Mouse (Mus musculus) embryonic facial prominence, embryonic 12.5 days (tissue): ENCODE data around the gene Intu. TPM values are rescaled to one million over a fixed set of nuclear protein-coding genes. Genes with fewer than 3 reads are reported as not detected.
A peak's percentile ranks its signal among the peaks of the same experiment; 100 is the strongest.

Source experiments
- ATAC-seq: fragments of 200-750 bp; cut with Nextera tagmentation; 2 replicates; pipeline ENCODE4 v1.8.0; 2017; ENCODE audit not compliant: insufficient number of reproducible peaks, insufficient read depth, low FRiP score, low TSS enrichment
- H3K27ac ChIP-seq: fragments of 300-500 bp; sonication (generic); 2 replicates; pipeline ENCODE4 v1.5.1; 2016; ENCODE audit warnings: mild to moderate bottlenecking
- H3K27me3 ChIP-seq: fragments of 300-500 bp; sonication (generic); 2 replicates; pipeline ENCODE4 v1.6.1; 2016; ENCODE audit warnings: mild to moderate bottlenecking, moderate library complexity
- H3K36me3 ChIP-seq: fragments of 300-500 bp; sonication (generic); 2 replicates; pipeline ENCODE4 v1.6.1; 2016; ENCODE audit warnings: mild to moderate bottlenecking
- H3K4me1 ChIP-seq: fragments of 300-500 bp; sonication (generic); 2 replicates; pipeline ENCODE4 v1.6.1; 2016
- H3K4me2 ChIP-seq: fragments of 300-500 bp; sonication (generic); replicated peaks from 2 replicates; pipeline ENCODE4 v1.6.1; 2016; ENCODE audit warnings: mild to moderate bottlenecking, moderate library complexity
- H3K4me3 ChIP-seq: fragments of 300-500 bp; sonication (generic); 2 replicates; pipeline ENCODE4 v1.5.1; 2016; ENCODE audit warnings: mild to moderate bottlenecking
- H3K9ac ChIP-seq: fragments of 300-500 bp; sonication (generic); 2 replicates; pipeline ENCODE4 v1.6.1; 2016; ENCODE audit warnings: mild to moderate bottlenecking, moderate library complexity
- H3K9me3 ChIP-seq: fragments of 300-500 bp; sonication (generic); 2 replicates; pipeline ENCODE4 v1.6.1; 2016; ENCODE audit warnings: mild to moderate bottlenecking, moderate library complexity
- WGBS: fragments of 180-500 bp; shearing (Covaris S2); methylation state at CpG from one replicate; pipeline ENCODE4 v1.1.7; 2016; 5-methylcytosine and 5-hydroxymethylcytosine counted together
- polyA plus RNA-seq: library from polyadenylated mRNA; unstranded; fragments of >200 nt; fragmentation: Nextera tagmentation; extraction: Ambion mirVana; gene quantifications from 2 replicates; pipeline ENCODE4 v1.2.1, GENCODE M21; 2016

Gene Intu
- polyA plus RNA-seq, result 3.9 and 4.1 TPM in 2 replicates

DNA sequence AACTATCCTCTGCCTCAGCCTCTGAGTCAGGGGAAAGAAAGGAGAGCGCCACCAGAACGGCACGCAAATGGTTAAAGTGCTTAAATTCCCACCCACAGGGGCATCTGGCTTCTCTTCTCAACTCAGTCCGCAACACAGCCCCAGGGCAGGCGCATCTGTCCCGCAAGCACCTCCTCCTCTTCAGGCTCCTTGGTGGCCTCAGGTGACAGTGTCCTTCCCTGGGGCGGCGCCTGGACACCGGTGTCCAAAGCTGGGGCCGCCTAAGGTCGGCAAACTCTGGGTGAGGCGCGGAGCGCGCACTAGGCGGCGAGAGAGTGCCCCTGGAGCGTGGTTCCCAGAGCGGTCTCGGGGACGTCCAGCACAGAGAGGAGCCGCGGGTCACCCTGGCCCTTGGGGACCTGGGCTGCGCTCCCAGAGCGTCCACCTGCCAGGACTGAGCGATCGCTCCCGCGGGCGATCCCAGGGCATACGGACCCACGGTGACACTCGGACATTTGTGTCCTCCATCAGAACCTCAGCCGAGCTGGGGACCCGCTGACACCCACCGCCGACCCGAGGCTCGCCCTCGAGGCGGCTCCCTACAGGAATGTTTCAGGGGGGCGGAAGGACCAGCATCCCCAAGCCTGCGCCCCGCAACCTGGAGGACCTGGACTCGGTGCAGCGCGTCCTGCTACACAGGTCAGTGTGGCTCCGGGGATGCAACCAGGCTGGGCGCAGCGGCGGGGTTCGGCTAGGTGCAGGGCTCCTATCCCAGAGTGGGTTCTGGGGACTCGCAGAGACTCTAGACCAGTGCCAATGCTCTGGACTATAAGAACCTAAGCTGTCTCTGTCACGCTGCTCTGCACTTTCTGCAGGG lies at the start of gene Intu:
Gene Intu (plus strand): TSS at position 1 of the 856 bp plus-strand sequence.
- H3K27ac ChIP-seq, result no peak within 1 kb of the TSS
- 0 out of 2 replicates have a peak, but pooled peaks cover 4% of the 10 kb centered on the region for H3K9me3 ChIP-seq
- peak within 1 kb of the TSS; percentile 49 for H3K4me3 ChIP-seq
- under 1% methylated on average over 54 of the region's 54 CpGs for WGBS
- no peaks in the 10 kb centered on the region for H3K36me3 ChIP-seq
- ATAC-seq, result peak; percentile 71; the same call in 1 of the 2 replicates
- peaks cover 32% of the 10 kb centered on the region for H3K27me3 ChIP-seq
- H3K9ac ChIP-seq, result peak within 1 kb of the TSS; percentile 52
- H3K4me2 ChIP-seq, result peak within 1 kb of the TSS; percentile 98
- H3K4me1 ChIP-seq, result 0 out of 2 replicates have a peak, but pooled peaks cover 19% of the 10 kb centered on the region

DNA sequence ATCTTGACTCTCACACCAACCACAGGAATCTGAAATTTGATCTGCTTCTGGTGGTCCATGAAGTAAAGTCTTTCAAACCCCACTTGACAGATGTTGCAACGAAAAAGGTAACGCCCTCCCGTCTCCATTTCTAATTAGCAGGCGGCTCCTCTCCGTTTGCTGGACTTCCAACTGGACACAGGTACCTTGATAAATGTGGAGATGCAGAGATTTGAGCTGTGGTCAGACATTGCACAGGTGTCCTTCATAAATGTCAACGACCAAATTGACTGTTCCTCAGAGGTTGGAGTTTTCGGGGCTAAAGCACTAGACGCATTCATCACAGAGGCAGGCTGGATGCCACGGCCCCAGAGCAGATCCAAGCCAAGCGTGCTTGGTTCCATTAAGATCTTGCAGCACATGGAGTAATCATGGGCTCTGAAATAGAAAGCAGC lies 47.8 kb upstream of the Intu start:
- WGBS, result 48% methylated on average over 10 of the region's 10 CpGs
- Histone ChIP-seq H3K9ac (no peak overlapping the region), H3K27me3 (no peaks in the 10 kb centered on the region), H3K4me1 (peaks cover 15% of the 10 kb centered on the region), H3K27ac (peak overlapping the region; percentile 70; the same call in 1 of the 2 replicates), H3K4me3 (no peak overlapping the region), H3K4me2 (no peak overlapping the region), H3K36me3 (no peaks in the 10 kb centered on the region), H3K9me3 (no peaks in the 10 kb centered on the region)
- ATAC-seq, result no peak

DNA sequence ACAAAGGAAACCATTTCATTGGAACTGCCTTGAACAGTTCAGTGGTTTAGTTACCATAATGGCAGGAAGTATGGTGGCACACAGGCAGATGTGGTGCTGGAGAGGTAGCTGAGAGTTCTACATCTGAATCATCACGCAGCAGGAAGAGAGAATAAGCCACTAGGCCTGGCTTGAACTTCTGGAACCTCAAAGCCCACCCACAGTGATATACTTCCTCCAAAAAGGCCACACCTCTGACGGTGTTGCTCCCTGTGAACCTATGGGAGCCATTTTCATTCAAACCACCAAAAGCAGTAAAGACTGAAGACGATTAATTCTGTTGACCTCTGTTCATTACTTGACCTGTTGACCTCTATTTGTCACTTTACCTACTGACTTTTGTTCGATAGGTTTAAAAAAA lies 43.7 kb upstream of the Intu start:
- no peaks in the 10 kb centered on the region for H3K36me3 ChIP-seq
- no peaks in the 10 kb centered on the region for H3K27me3 ChIP-seq
- no peak overlapping the region for H3K4me3 ChIP-seq
- H3K27ac ChIP-seq, result no peak overlapping the region
- peaks cover 8% of the 10 kb centered on the region; the same call in 1 of the 2 replicates for H3K4me1 ChIP-seq
- H3K9me3 ChIP-seq, result no peaks in the 10 kb centered on the region
- no peak overlapping the region for H3K4me2 ChIP-seq
- WGBS, result 81% methylated on average over 4 of the region's 4 CpGs
- H3K9ac ChIP-seq, result no peak overlapping the region
- no peak for ATAC-seq

DNA sequence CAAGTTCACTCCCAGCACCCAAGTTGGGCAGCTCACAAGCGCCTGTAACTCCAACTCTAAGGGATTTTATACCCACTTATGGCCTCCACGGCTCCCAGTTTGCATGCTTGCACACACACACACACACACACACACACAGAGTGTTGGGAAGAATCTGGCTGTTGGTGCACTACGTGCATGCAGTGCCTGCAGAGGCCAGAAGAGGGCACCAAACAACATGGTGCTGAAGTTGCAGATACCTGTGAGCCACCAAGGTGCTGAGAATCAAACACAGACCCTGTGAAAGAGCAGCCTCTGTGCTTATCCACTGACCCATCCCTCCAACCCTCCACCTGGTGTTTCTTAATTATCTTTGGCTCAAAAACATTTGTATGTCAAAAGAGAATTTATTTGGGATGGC lies 39.3 kb upstream of the Intu start:
- no peak for ATAC-seq
- Histone ChIP-seq H3K36me3 (no peaks in the 10 kb centered on the region), H3K27me3 (no peaks in the 10 kb centered on the region), H3K4me1 (no peaks in the 10 kb centered on the region), H3K4me2 (no peak overlapping the region), H3K9ac (no peak overlapping the region), H3K4me3 (no peak overlapping the region), H3K9me3 (no peaks in the 10 kb centered on the region), H3K27ac (no peak overlapping the region)
- 93% methylated on average over 3 of the region's 3 CpGs for WGBS

DNA sequence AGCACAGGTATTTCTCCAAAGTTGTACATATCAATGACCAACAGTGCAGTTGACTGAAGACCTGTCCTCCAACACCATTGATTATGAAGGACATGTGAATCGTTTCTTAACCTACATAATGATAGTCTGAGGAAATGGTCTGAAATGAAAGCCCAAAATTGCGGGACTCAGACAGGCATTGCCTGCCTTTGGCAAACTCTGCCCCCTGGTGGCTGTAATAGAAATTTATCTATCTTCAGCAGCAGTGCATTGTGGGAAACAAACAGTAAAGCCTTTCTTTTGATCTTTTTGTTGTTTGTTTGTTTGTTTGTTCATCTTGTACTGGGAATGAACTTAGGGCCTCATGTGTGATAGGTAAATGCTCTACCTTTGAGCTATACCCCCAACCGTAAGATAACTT lies 32.2 kb upstream of the Intu start:
- no peak overlapping the region for H3K4me2 ChIP-seq
- no peak overlapping the region for H3K4me3 ChIP-seq
- H3K27me3 ChIP-seq, result no peaks in the 10 kb centered on the region
- H3K9me3 ChIP-seq, result no peaks in the 10 kb centered on the region
- H3K9ac ChIP-seq, result no peak overlapping the region
- no peak overlapping the region for H3K27ac ChIP-seq
- WGBS, result 89% methylated on average over 3 of the region's 3 CpGs
- no peaks in the 10 kb centered on the region for H3K36me3 ChIP-seq
- ATAC-seq, result no peak
- no peaks in the 10 kb centered on the region for H3K4me1 ChIP-seq

DNA sequence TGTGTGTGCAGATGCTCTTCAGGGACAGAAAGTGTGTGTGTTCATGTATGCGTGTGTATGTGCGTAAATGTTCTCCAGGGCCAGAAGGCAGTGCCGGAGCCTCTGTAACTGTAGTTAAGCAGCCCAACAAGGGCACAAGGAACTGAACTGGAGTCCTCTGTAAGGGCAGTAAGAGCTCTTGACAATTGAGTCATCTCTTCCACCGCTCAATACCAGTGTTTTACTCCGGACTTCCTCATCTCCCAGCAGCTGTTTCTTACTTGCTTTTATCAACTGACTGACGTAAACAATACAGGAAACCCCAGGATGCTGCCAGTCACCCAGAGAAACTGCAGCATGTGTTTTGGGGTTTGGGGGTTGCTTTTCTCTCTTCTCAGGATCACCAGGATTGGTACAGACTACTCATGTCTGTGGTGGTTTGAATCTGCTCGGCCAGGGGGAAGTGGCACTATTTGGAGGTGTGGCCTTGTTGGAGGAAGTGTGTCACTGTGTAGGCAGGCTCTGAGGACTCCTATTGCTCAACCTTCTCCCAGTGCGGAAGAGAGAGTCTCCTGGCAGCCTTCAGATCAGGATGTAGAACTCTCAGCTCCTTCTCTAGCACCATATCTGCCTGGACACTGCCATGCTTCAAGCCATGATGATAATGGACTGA lies 30.8 kb upstream of the Intu start:
- Histone ChIP-seq H3K27me3 (no peaks in the 10 kb centered on the region), H3K9me3 (no peaks in the 10 kb centered on the region), H3K36me3 (no peaks in the 10 kb centered on the region), H3K4me3 (no peak overlapping the region), H3K9ac (no peak overlapping the region), H3K27ac (no peak overlapping the region), H3K4me1 (no peaks in the 10 kb centered on the region), H3K4me2 (no peak overlapping the region)
- 87% methylated on average over 8 of the region's 8 CpGs for WGBS
- ATAC-seq, result no peak

DNA sequence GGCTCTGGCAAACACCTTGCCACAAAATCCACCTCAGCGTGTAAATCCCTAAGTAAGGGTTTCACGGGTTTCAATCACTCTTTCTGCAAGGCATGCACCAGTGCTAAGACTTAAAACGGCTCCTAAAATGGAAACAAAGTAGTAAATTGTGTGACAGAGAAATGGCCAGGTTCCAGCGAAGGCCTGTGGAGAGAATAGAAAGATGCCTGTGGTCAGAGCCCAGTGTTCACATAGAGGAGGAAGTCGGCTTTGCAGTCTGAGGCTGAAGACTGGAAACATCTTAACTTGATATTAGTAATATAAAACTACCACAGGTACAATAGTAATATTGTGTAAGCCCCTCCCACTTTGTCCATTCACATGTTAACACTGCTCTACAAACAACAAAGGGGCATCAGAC lies 26.7 kb upstream of the Intu start:
- H3K27ac ChIP-seq, result no peak overlapping the region
- no peaks in the 10 kb centered on the region for H3K36me3 ChIP-seq
- no peak for ATAC-seq
- H3K27me3 ChIP-seq, result no peaks in the 10 kb centered on the region
- H3K9me3 ChIP-seq, result no peaks in the 10 kb centered on the region
- no peak overlapping the region for H3K4me2 ChIP-seq
- H3K9ac ChIP-seq, result no peak overlapping the region
- no peak overlapping the region for H3K4me3 ChIP-seq
- no peaks in the 10 kb centered on the region for H3K4me1 ChIP-seq
- 79% methylated on average over 5 of the region's 5 CpGs for WGBS

DNA sequence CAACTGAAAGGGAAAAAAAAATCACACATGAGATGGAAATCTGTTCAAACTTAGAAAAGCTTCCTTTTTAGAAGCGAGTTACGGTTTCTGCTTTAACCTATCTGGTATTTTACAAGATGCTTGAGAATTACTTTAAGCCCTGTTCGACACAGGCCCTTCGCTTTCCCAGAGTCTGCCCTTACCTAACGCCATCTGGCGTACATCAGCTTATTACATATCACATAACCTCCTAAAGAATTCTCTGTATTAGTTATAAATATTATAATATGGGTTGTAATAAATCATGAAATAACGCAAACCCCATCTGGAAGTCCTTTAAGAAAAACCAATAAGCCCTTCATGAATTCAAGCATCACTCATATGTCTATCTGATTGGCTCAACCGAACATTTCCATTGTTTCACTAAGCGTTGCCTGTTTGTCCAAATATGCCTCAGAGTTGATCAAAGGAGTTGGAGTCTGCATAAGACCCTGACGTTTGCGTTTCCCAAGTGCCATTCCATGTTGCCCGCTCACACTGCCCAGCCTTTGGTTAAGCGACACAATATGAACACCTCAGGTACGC lies 25.6 kb upstream of the Intu start:
- no peaks in the 10 kb centered on the region for H3K27me3 ChIP-seq
- no peaks in the 10 kb centered on the region for H3K4me1 ChIP-seq
- no peak overlapping the region for H3K27ac ChIP-seq
- H3K4me2 ChIP-seq, result no peak overlapping the region
- no peak overlapping the region for H3K4me3 ChIP-seq
- ATAC-seq, result no peak
- H3K9ac ChIP-seq, result no peak overlapping the region
- 86% methylated on average over 14 of the region's 14 CpGs for WGBS
- H3K36me3 ChIP-seq, result no peaks in the 10 kb centered on the region
- no peaks in the 10 kb centered on the region for H3K9me3 ChIP-seq

DNA sequence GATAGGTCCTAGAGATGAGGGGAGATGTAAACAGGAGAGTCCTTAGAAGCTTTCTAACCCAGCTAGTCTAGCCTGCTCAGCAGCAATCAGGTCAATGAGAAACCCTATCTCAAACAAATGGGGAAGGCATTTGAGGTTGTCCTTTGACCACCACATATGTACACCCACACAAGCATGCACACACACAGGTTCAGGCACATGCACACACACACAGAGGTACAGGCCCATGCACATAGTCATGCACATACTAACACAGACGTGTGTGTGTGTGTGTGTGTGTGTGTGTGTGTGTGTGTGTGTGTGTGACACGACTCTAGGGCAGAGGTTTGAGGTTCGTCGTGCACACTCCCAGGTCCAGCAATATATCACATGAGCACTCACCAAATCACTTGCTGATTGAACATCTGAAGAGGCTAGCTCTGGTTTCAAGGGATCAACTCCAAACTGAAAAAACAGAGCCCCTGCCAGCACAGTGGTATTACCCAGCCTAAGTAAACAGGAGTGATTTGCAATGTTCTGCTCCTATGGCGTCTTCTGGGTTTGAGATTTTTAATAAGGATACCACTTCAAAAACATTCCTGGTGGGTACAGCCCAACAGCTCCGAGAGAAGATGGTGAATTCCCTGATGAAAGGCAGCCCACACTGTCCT lies 22.0 kb upstream of the Intu start:
- H3K9me3 ChIP-seq, result no peaks in the 10 kb centered on the region
- WGBS, result 69% methylated on average over 6 of the region's 6 CpGs
- H3K4me3 ChIP-seq, result no peak overlapping the region
- ATAC-seq, result no peak
- H3K36me3 ChIP-seq, result no peaks in the 10 kb centered on the region
- H3K27ac ChIP-seq, result no peak overlapping the region
- no peak overlapping the region for H3K9ac ChIP-seq
- no peaks in the 10 kb centered on the region for H3K4me1 ChIP-seq
- no peak overlapping the region for H3K4me2 ChIP-seq
- H3K27me3 ChIP-seq, result no peaks in the 10 kb centered on the region

DNA sequence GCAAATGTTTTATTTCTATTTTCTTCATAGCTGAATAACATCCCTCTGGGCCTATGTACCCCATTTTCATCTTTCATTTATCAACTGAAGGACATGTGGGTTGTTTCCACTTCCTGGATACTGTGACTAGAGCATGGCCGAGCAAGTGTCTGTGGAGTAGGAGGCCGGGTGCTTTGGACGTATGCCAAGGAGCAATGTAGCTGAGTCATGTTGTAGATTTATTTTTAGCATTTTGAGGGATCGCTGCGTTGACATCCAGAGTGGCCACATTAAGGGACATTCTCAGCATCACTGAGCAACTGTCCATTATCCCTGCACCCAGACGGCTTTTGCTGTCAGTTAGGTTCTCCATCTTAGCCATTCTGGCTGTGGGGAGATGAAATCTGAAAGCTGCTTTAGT lies 20.5 kb upstream of the Intu start:
- WGBS, result 80% methylated on average over 6 of the region's 6 CpGs
- no peaks in the 10 kb centered on the region for H3K36me3 ChIP-seq
- no peaks in the 10 kb centered on the region for H3K4me1 ChIP-seq
- ATAC-seq, result no peak
- no peak overlapping the region for H3K27ac ChIP-seq
- H3K4me3 ChIP-seq, result no peak overlapping the region
- H3K27me3 ChIP-seq, result no peaks in the 10 kb centered on the region
- H3K9me3 ChIP-seq, result no peaks in the 10 kb centered on the region
- no peak overlapping the region for H3K4me2 ChIP-seq
- no peak overlapping the region for H3K9ac ChIP-seq

DNA sequence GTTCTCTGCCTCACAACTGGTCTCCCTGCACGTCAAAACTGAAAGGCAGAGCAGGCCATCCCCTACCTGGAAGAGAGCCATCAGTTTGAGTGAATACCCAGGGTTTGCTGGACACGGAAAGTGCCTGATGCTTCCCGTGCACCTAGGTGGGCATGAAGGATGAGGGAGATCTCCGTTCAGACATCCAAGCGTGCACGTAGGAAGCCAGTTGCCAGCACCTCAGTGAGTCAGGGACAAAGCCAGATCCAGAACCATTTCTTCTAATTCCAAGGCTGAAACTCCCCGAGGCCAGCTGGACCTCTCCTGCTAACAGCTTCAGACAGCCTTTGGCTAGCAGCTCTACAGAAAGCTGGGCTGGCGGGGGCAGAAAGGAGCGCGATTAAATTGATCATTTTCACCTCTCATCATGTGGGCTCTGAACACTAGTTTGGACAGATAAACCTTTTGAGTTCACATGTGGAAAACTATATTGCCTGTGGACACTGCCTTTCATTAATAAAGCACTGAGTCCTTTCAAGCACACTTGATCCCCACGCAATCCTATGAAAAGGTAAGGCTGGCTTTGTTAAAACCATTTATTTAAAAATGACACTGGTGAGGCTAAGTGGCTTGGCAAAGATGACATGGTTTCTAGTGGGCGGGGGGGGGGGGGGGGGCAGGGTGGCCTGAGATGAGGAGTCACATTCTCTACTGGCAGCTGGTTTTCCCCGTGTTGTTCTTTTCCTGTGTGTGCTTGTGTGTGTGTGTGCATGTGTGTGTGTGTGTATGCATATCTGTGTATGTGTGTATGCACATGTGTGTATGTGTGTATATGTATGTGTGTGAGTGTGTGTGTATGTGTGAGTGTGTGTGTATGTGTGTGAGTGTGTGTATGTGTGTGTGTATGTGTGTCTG lies 17.9 kb upstream of the Intu start:
- ATAC-seq, result no peak
- H3K4me3 ChIP-seq, result no peak overlapping the region
- H3K4me1 ChIP-seq, result no peaks in the 10 kb centered on the region
- H3K27me3 ChIP-seq, result no peaks in the 10 kb centered on the region
- no peak overlapping the region for H3K9ac ChIP-seq
- H3K4me2 ChIP-seq, result no peak overlapping the region
- 82% methylated on average over 13 of the region's 13 CpGs for WGBS
- no peaks in the 10 kb centered on the region for H3K36me3 ChIP-seq
- H3K9me3 ChIP-seq, result no peaks in the 10 kb centered on the region
- no peak overlapping the region for H3K27ac ChIP-seq
